Mouse (Mus musculus): Measurements from ENCODE around the gene Coq4. TPM values are rescaled to one million over a fixed set of nuclear protein-coding genes. Genes with fewer than 3 reads are reported as not detected.
A peak's percentile ranks its signal among the peaks of the same experiment; 100 is the strongest.

Coq4 gene
- total RNA-seq, 2 experiments from 2014 or later, result 6.1 TPM; not detected in 1

GRCm38 (mm10) chr2:29787937-29788681, 816 bp downstream of the Coq4 start, which contains the start of gene Trub2:
TSS of gene Trub2 (minus strand) at chr2:29788502.
- peak; percentile 88 for ATAC-seq (replicated peaks; ENCODE audit: low FRiP score, poor library complexity, severe bottlenecking)

- ATAC-seq (replicated peaks; ENCODE audit: low FRiP score, poor library complexity, severe bottlenecking), result no peak
Observed at GRCm38 (mm10) chr2:29792772-29793487, 5.6 kb downstream of the Coq4 start.

GRCm38 (mm10) chr2:29802075-29802826, 15.0 kb downstream of the Coq4 start, which contains the start of gene Slc27a4:
TSS of gene Slc27a4 (plus strand) at chr2:29802634.
- peak; percentile 96 for ATAC-seq (replicated peaks; ENCODE audit: low FRiP score, poor library complexity, severe bottlenecking)

GRCm38 (mm10) chr2:29802827-29803201, 15.5 kb downstream of the Coq4 start:
- no peak for ATAC-seq (replicated peaks; ENCODE audit: low FRiP score, poor library complexity, severe bottlenecking)

- ATAC-seq (replicated peaks; ENCODE audit: low FRiP score, poor library complexity, severe bottlenecking), result no peak
Observed at GRCm38 (mm10) chr2:29803400-29803831, 16.1 kb downstream of the Coq4 start.

- ATAC-seq (replicated peaks; ENCODE audit: low FRiP score, poor library complexity, severe bottlenecking), result no peak
Observed at GRCm38 (mm10) chr2:29815678-29816371, 28.5 kb downstream of the Coq4 start.

- peak; percentile 80 for ATAC-seq (replicated peaks; ENCODE audit: low FRiP score, poor library complexity, severe bottlenecking)
Observed at GRCm38 (mm10) chr2:29817426-29818232, 30.3 kb downstream of the Coq4 start.

- no peak for ATAC-seq (replicated peaks; ENCODE audit: low FRiP score, poor library complexity, severe bottlenecking)
Observed at GRCm38 (mm10) chr2:29819363-29819762, 32.1 kb downstream of the Coq4 start.

GRCm38 (mm10) chr2:29820025-29820817, 32.9 kb downstream of the Coq4 start, which contains the start of gene Urm1:
TSS of gene Urm1 (plus strand) at chr2:29820075.
- ATAC-seq (replicated peaks; ENCODE audit: low FRiP score, poor library complexity, severe bottlenecking), result peak; percentile 44

- peak; percentile 21 for ATAC-seq (replicated peaks; ENCODE audit: low FRiP score, poor library complexity, severe bottlenecking)
Observed at GRCm38 (mm10) chr2:29826318-29826925, 39.1 kb downstream of the Coq4 start.

- peak; percentile 99 for ATAC-seq (replicated peaks; ENCODE audit: low FRiP score, poor library complexity, severe bottlenecking)
Observed at GRCm38 (mm10) chr2:29826926-29827708, 39.8 kb downstream of the Coq4 start.

GRCm38 (mm10) chr2:29827709-29828024, 40.4 kb downstream of the Coq4 start:
- peak; percentile 5; the same call in 1 of the 2 replicates for ATAC-seq (replicated peaks; ENCODE audit: low FRiP score, poor library complexity, severe bottlenecking)

GRCm38 (mm10) chr2:29831106-29831505, 43.8 kb downstream of the Coq4 start:
- ATAC-seq (replicated peaks; ENCODE audit: low FRiP score, poor library complexity, severe bottlenecking), result no peak

GRCm38 (mm10) chr2:29833796-29834195, 46.5 kb downstream of the Coq4 start:
- no peak for ATAC-seq (replicated peaks; ENCODE audit: low FRiP score, poor library complexity, severe bottlenecking)

GRCm38 (mm10) chr2:29835391-29835899, 48.2 kb downstream of the Coq4 start:
- ATAC-seq (replicated peaks; ENCODE audit: low FRiP score, poor library complexity, severe bottlenecking), result no peak

- no peak for ATAC-seq (replicated peaks; ENCODE audit: low FRiP score, poor library complexity, severe bottlenecking)
Observed at GRCm38 (mm10) chr2:29839460-29839859, 52.2 kb downstream of the Coq4 start.

All from erythroid progenitor cell, adult 5-6 weeks (primary cell).